8 mouse cellular contexts compared by ENCODE assay signal in genomic region chr11:77982441-77982905, GRCm38 (mm10). TPM values are rescaled to one million over a fixed set of nuclear protein-coding genes. Genes with fewer than 3 reads are reported as not detected.
DNase-seq lines count a peak whose midpoint lies in the region; ATAC-seq lines count a peak whose summit lies in the region.

Gene Phf12 (plus strand): TSS chr11:77982754.

- peaks cover 4 to 18% of the 10 kb centered on the region in 2 experiments for H3K4me1 ChIP-seq in heart, embryonic 14.5 days (ENCODE audit: control insufficient read depth in 2 of 2, insufficient read depth in 2 of 2, low read length in 2 of 2)
- peaks cover 42% of the 10 kb centered on the region for H3K4me1 ChIP-seq in liver, embryonic 13.5 days (replicated peaks)
- H3K4me1 ChIP-seq in stomach, embryonic 16.5 days (ENCODE audit: control insufficient read depth, insufficient read depth, low read length), result peaks cover 15% of the 10 kb centered on the region

- no peaks in the 10 kb centered on the region for H3K9me3 ChIP-seq in heart, embryonic 14.5 days (ENCODE audit: control insufficient read depth, low read length)
- no peaks in the 10 kb centered on the region for H3K9me3 ChIP-seq in liver, embryonic 13.5 days (replicated peaks)
- H3K9me3 ChIP-seq in stomach, embryonic 16.5 days (replicated peaks; ENCODE audit: control insufficient read depth, low read length), result no peaks in the 10 kb centered on the region

- peak within 1 kb of the TSS; percentile 92 to 96 for H3K4me3 ChIP-seq in heart, embryonic 14.5 days (ENCODE audit: control insufficient read depth in 1 of 2, insufficient read depth in 1 of 2, low read depth in 1 of 2, low read length in 2 of 2)
- peak within 1 kb of the TSS; percentile 100 for H3K4me3 ChIP-seq in liver, embryonic 13.5 days (replicated peaks)
- peak within 1 kb of the TSS; percentile 100 for H3K4me3 ChIP-seq in stomach, embryonic 16.5 days (replicated peaks; ENCODE audit: low read length)

- peak; percentile 96 for DNase-seq in c-Kit-negative CD71-positive TER-119-positive erythroid progenitor cells, embryonic 14.5 days (ENCODE audit: low read depth, low spot score)
- peak; percentile 98 for DNase-seq in fibroblast of lung, adult 2 months (ENCODE audit: low read depth)
- peak; percentile 100 for DNase-seq in kidney, postnatal 14 days
- DNase-seq in liver, embryonic 13.5 days, result peak; percentile 100
- DNase-seq in neural tube, embryonic 10.5 days (ENCODE audit: extremely low spot score, low spot score), result peak; percentile 98

- H3K9ac ChIP-seq in heart, embryonic 14.5 days (ENCODE audit: low read length), result peak within 1 kb of the TSS; percentile 100
- H3K9ac ChIP-seq in liver, embryonic 13.5 days, result peak within 1 kb of the TSS; percentile 100
- peak within 1 kb of the TSS; percentile 100 for H3K9ac ChIP-seq in stomach, embryonic 16.5 days (ENCODE audit: low read length)

- H3K27ac ChIP-seq in heart, embryonic 14.5 days (replicated peaks in 1 of 2; ENCODE audit: control insufficient read depth in 1 of 2, insufficient read depth in 1 of 2, low read depth in 2 of 2, low read length in 2 of 2), result peak within 1 kb of the TSS; percentile 95 to 98
- peak within 1 kb of the TSS; percentile 96 for H3K27ac ChIP-seq in liver, embryonic 13.5 days
- H3K27ac ChIP-seq in stomach, embryonic 16.5 days (ENCODE audit: low read length), result peak within 1 kb of the TSS; percentile 99

- H3K27me3 ChIP-seq in heart, embryonic 14.5 days (ENCODE audit: control insufficient read depth, insufficient read depth, low read length), result peaks cover 7% of the 10 kb centered on the region
- H3K27me3 ChIP-seq in liver, embryonic 13.5 days, result peaks cover 16% of the 10 kb centered on the region
- H3K27me3 ChIP-seq in stomach, embryonic 16.5 days (ENCODE audit: control insufficient read depth, insufficient read depth, low read length), result no peaks in the 10 kb centered on the region

- under 1% methylated on average over 61 of the region's 62 CpGs for WGBS in heart, embryonic 14.5 days
- WGBS in liver, embryonic 13.5 days (ENCODE audit: insufficient replicate concordance), result under 1% methylated on average over 62 of the region's 62 CpGs
- under 1% methylated on average over 62 of the region's 62 CpGs for WGBS in stomach, embryonic 16.5 days

- peak within 1 kb of the TSS; percentile 91 for H3K4me2 ChIP-seq in heart, embryonic 14.5 days (ENCODE audit: low read length)
- H3K4me2 ChIP-seq in liver, embryonic 13.5 days, result peak within 1 kb of the TSS; percentile 90
- H3K4me2 ChIP-seq in stomach, embryonic 16.5 days (ENCODE audit: low read depth, low read length), result peak within 1 kb of the TSS; percentile 91

- ATAC-seq in CD4-positive, CD25-positive, alpha-beta regulatory T cell, adult 4 months, result peak; percentile 71
- peak; percentile 92 for ATAC-seq in heart, embryonic 14.5 days (ENCODE audit: insufficient number of reproducible peaks, insufficient read depth, low FRiP score, low read depth)
- peak; percentile 87 for ATAC-seq in liver, embryonic 13.5 days (ENCODE audit: low read depth)
- peak; percentile 92 for ATAC-seq in stomach, embryonic 16.5 days (ENCODE audit: insufficient read depth, low FRiP score)

- peaks cover 20% of the 10 kb centered on the region for H3K36me3 ChIP-seq in heart, embryonic 14.5 days (ENCODE audit: control insufficient read depth, insufficient read depth, low read length)
- peaks cover 16% of the 10 kb centered on the region for H3K36me3 ChIP-seq in liver, embryonic 13.5 days
- no peaks in the 10 kb centered on the region for H3K36me3 ChIP-seq in stomach, embryonic 16.5 days (ENCODE audit: control insufficient read depth, insufficient read depth, low read length)

RNA-seq across cellular contexts. Expression of gene Phf12, which starts in this region (rescaled TPM):
- 10 to 100 TPM; 28.5 to 31.9 TPM for polyA plus RNA-seq in CD4-positive, CD25-positive, alpha-beta regulatory T cell, adult 4 months (2017; shearing (Covaris generic))
- polyA plus RNA-seq in heart, embryonic 14.5 days (2014; fragmentation: Nextera tagmentation; extraction: Ambion mirVana), result 10.8 and 11.6 TPM in 2 replicates
- polyA plus RNA-seq in liver, embryonic 13.5 days (2015; fragmentation: Nextera tagmentation; extraction: Ambion mirVana), result 6.5 and 7.6 TPM in 2 replicates
- 10.9 and 11.5 TPM in 2 replicates for polyA plus RNA-seq in stomach, embryonic 16.5 days (2015; fragmentation: Nextera tagmentation; extraction: Ambion mirVana)

Comparison
In these comparisons a context has a peak if more than half of its experiments do, and no peak if none do; other contexts are left out.
1. Peak in every context shown above with its lines: DNase-seq, ATAC-seq, H3K4me3 ChIP-seq and H3K27ac ChIP-seq.